In the genomic region with DNA sequence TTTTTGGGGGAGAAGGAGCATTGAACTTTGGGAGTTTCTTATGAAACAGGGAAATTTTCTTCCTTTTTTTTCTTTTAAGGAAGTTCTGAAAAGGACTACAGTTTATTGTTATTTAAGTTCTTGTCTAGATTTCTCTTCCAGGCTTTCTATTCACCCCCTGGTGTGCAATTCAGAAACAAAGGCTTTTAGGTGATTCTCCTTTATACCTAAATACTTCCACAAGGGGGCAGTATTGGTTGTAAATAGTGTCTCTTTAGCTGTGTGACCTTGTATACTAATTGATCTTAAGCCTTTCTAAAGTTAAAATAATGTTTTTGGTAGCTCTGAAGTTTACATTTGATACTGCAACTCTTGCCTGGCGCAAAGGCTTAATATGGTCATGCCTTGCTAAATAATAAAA, we compare ENCODE assay signal across 10 mouse cellular contexts. TPM values are rescaled to one million over a fixed set of nuclear protein-coding genes. Genes with fewer than 3 reads are reported as not detected.
DNase-seq lines count a peak whose midpoint lies in the region; ATAC-seq lines count a peak whose summit lies in the region.
"Had no signal": no experiment of that assay in that cellular context is flagged by ENCODE, and none has a peak within 500 bp of the region (broad histone marks: within the 10 kb centered on the region; RNA-seq: fewer than 3 reads in every experiment).

No protein-coding gene starts in this region.

- no peak for ATAC-seq in heart, embryonic 11.5 days (replicated peaks; ENCODE audit: insufficient number of reproducible peaks, low FRiP score, low TSS enrichment)
- no peak for ATAC-seq in megakaryocyte, adult 5-6 weeks (ENCODE audit: poor library complexity, severe bottlenecking)
- no peak for ATAC-seq in kidney, embryonic 14.5 days (ENCODE audit: low FRiP score, low TSS enrichment)

- H3K4me2 ChIP-seq in heart, embryonic 11.5 days, result no peak overlapping the region
- H3K4me2 ChIP-seq in kidney, embryonic 14.5 days (replicated peaks; ENCODE audit: low read depth, low read length), result no peak overlapping the region

- 0 out of 2 replicates have a peak, but pooled peaks cover under 1% of the 10 kb centered on the region for H3K9me3 ChIP-seq in heart, embryonic 11.5 days (replicated peaks; ENCODE audit: control insufficient read depth, low read length)
- H3K9me3 ChIP-seq in megakaryocyte, embryonic 14.5 days, result no peaks in the 10 kb centered on the region
- H3K9me3 ChIP-seq in kidney, embryonic 14.5 days (ENCODE audit: control insufficient read depth, low read length), result no peaks in the 10 kb centered on the region
- H3K9me3 ChIP-seq: forebrain, embryonic 10.5 days; limb, embryonic 13.5 days had no signal

- H3K4me3 ChIP-seq in heart, embryonic 11.5 days (ENCODE audit: low read depth, low read length), result no peak overlapping the region
- peak overlapping the region; percentile 99 for H3K4me3 ChIP-seq in megakaryocyte, embryonic 14.5 days (replicated peaks)
- H3K4me3 ChIP-seq in kidney, embryonic 14.5 days (ENCODE audit: low read length), result no peak overlapping the region
- H3K4me3 ChIP-seq: limb, embryonic 13.5 days had no signal

- H3K36me3 ChIP-seq in heart, embryonic 11.5 days (ENCODE audit: control insufficient read depth, insufficient read depth, low read length), result peaks cover 2% of the 10 kb centered on the region; the same call in 1 of the 2 replicates
- H3K36me3 ChIP-seq in megakaryocyte, embryonic 14.5 days (replicated peaks; ENCODE audit: low read length), result peaks cover 23% of the 10 kb centered on the region
- H3K36me3 ChIP-seq in kidney, embryonic 14.5 days (ENCODE audit: control insufficient read depth, insufficient read depth, low read length), result peaks cover 3% of the 10 kb centered on the region; the same call in 1 of the 2 replicates

- H3K4me1 ChIP-seq in heart, embryonic 11.5 days (ENCODE audit: control insufficient read depth, insufficient read depth, low read length), result peaks cover 3% of the 10 kb centered on the region; the same call in 1 of the 2 replicates
- H3K4me1 ChIP-seq in megakaryocyte, embryonic 14.5 days, result peaks cover 55% of the 10 kb centered on the region
- peaks cover 5% of the 10 kb centered on the region for H3K4me1 ChIP-seq in kidney, embryonic 14.5 days (ENCODE audit: control insufficient read depth, insufficient read depth, low read length)

- H3K9ac ChIP-seq in heart, embryonic 11.5 days (ENCODE audit: low read depth, low read length), result no peak overlapping the region
- H3K9ac ChIP-seq in kidney, embryonic 14.5 days (ENCODE audit: low read depth, low read length), result no peak overlapping the region
- H3K9ac ChIP-seq: limb, embryonic 13.5 days had no signal

- 83% methylated on average over 1 of the region's 1 CpGs for WGBS in heart, embryonic 11.5 days (ENCODE audit: insufficient replicate concordance)
- WGBS in kidney, embryonic 14.5 days, result 86% methylated on average over 1 of the region's 1 CpGs

- H3K27me3 ChIP-seq in heart, embryonic 11.5 days (ENCODE audit: control insufficient read depth, insufficient read depth, low read length), result no peaks in the 10 kb centered on the region
- no peaks in the 10 kb centered on the region for H3K27me3 ChIP-seq in megakaryocyte, embryonic 14.5 days (replicated peaks)
- no peaks in the 10 kb centered on the region for H3K27me3 ChIP-seq in kidney, embryonic 14.5 days (ENCODE audit: control insufficient read depth, insufficient read depth, low read length)
- H3K27me3 ChIP-seq: limb, embryonic 13.5 days had no signal

- DNase-seq in heart, adult 8-10 months (ENCODE audit: low spot score), result peak; percentile 67
- DNase-seq in embryo, embryonic 10 days (ENCODE audit: low spot score), result peak; percentile 75
- peak; percentile 79 for DNase-seq in retina, postnatal 1 day
- no peak for DNase-seq in cerebellum, postnatal 4 days (ENCODE audit: low spot score in 2 of 2)

- no peak overlapping the region for H3K27ac ChIP-seq in heart, embryonic 11.5 days (ENCODE audit: low read depth, low read length)
- H3K27ac ChIP-seq in kidney, embryonic 14.5 days (ENCODE audit: low read depth, low read length), result no peak overlapping the region
- H3K27ac ChIP-seq: forebrain, embryonic 10.5 days; limb, embryonic 13.5 days had no signal

RNA-seq across cellular contexts. Expression of a gene that starts 2.7 kb away (rescaled TPM):
- total RNA-seq in heart, adult 8-10 months (2022), result 1,000 to 10,000 TPM; 2,249 to 2,640 (median 2,421) TPM
- 1,178 and 1,213 TPM in 2 replicates for polyA plus RNA-seq in heart, embryonic 11.5 days (2014; fragmentation: Nextera tagmentation; extraction: Ambion mirVana)
- 240 and 738 TPM in 2 replicates for polyA plus RNA-seq in megakaryocyte, embryonic 14.5 days (2012; ENCODE audit: insufficient read depth, low replicate concordance)
- total RNA-seq in megakaryocyte, adult 5-6 weeks (2015), result 374 and 399 TPM in 2 replicates
- total RNA-seq in megakaryocyte, adult 5-6 weeks (2017), result 54.0 and 61.6 TPM in 2 replicates
- polyA plus RNA-seq in kidney, embryonic 14.5 days (2014; fragmentation: Nextera tagmentation; extraction: Ambion mirVana), result 675 and 707 TPM in 2 replicates

RNA-seq across cellular contexts. Expression of a gene that starts 13.6 kb away (rescaled TPM):
- 10 to 100 TPM in 3 of 4 experiments, 1 to 10 TPM in 1; 9.5 to 11.6 (median 10.8) TPM for total RNA-seq in heart, adult 8-10 months (2022)
- polyA plus RNA-seq in heart, embryonic 11.5 days (2014; fragmentation: Nextera tagmentation; extraction: Ambion mirVana), result 12.1 and 12.6 TPM in 2 replicates
- 4.9 TPM in 2 replicates for polyA plus RNA-seq in megakaryocyte, embryonic 14.5 days (2012; ENCODE audit: insufficient read depth, low replicate concordance)
- total RNA-seq in megakaryocyte, adult 5-6 weeks (2015), result 5.1 and 5.4 TPM in 2 replicates
- 8.7 and 10.5 TPM in 2 replicates for total RNA-seq in megakaryocyte, adult 5-6 weeks (2017)
- 13.3 and 19.7 TPM in 2 replicates for polyA plus RNA-seq in kidney, embryonic 14.5 days (2014; fragmentation: Nextera tagmentation; extraction: Ambion mirVana)

RNA-seq across cellular contexts. Expression of a gene that starts 19.9 kb away (rescaled TPM):
- total RNA-seq in heart, adult 8-10 months (2022), result 1 to 10 TPM; 2.0 to 3.7 (median 2.0) TPM
- 16.3 and 17.1 TPM in 2 replicates for polyA plus RNA-seq in heart, embryonic 11.5 days (2014; fragmentation: Nextera tagmentation; extraction: Ambion mirVana)
- 0.07 TPM in 1 of 2 replicates, not detected in the other for polyA plus RNA-seq in megakaryocyte, embryonic 14.5 days (2012; ENCODE audit: insufficient read depth, low replicate concordance)
- not detected in 2 replicates for total RNA-seq in megakaryocyte, adult 5-6 weeks (2015)
- not detected in 2 replicates for total RNA-seq in megakaryocyte, adult 5-6 weeks (2017)
- 5.3 and 6.2 TPM in 2 replicates for polyA plus RNA-seq in kidney, embryonic 14.5 days (2014; fragmentation: Nextera tagmentation; extraction: Ambion mirVana)

RNA-seq across cellular contexts. Expression of a gene that starts 28.8 kb away (rescaled TPM):
- 100 to 1,000 TPM; 127 to 162 (median 147) TPM for total RNA-seq in heart, adult 8-10 months (2022)
- 67.5 and 76.1 TPM in 2 replicates for polyA plus RNA-seq in heart, embryonic 11.5 days (2014; fragmentation: Nextera tagmentation; extraction: Ambion mirVana)
- 1.6 and 4.5 TPM in 2 replicates for polyA plus RNA-seq in megakaryocyte, embryonic 14.5 days (2012; ENCODE audit: insufficient read depth, low replicate concordance)
- 10.7 and 12.7 TPM in 2 replicates for total RNA-seq in megakaryocyte, adult 5-6 weeks (2015)
- 6.9 and 11.5 TPM in 2 replicates for total RNA-seq in megakaryocyte, adult 5-6 weeks (2017)
- 36.5 and 37.7 TPM in 2 replicates for polyA plus RNA-seq in kidney, embryonic 14.5 days (2014; fragmentation: Nextera tagmentation; extraction: Ambion mirVana)

RNA-seq across cellular contexts. Expression of a gene that starts 37.0 kb away (rescaled TPM):
- total RNA-seq in heart, adult 8-10 months (2022), result 10 to 100 TPM; 25.0 to 31.1 (median 25.3) TPM
- polyA plus RNA-seq in heart, embryonic 11.5 days (2014; fragmentation: Nextera tagmentation; extraction: Ambion mirVana), result 53.3 and 54.9 TPM in 2 replicates
- 49.4 and 55.8 TPM in 2 replicates for polyA plus RNA-seq in megakaryocyte, embryonic 14.5 days (2012; ENCODE audit: insufficient read depth, low replicate concordance)
- 89.5 and 90.0 TPM in 2 replicates for total RNA-seq in megakaryocyte, adult 5-6 weeks (2015)
- total RNA-seq in megakaryocyte, adult 5-6 weeks (2017), result 36.3 and 40.0 TPM in 2 replicates
- polyA plus RNA-seq in kidney, embryonic 14.5 days (2014; fragmentation: Nextera tagmentation; extraction: Ambion mirVana), result 69.2 and 71.4 TPM in 2 replicates

Comparison
In these comparisons a context has a peak if more than half of its experiments do, and no peak if none do; other contexts are left out.
1. DNase-seq: peak in heart, adult 8-10 months (single experiment), embryo, embryonic 10 days (single experiment) and retina, postnatal 1 day (single experiment); none in cerebellum, postnatal 4 days (0 of 2).